Mouse (Mus musculus): ENCODE measurements around the gene Eya2.

Gene Eya2

DNA sequence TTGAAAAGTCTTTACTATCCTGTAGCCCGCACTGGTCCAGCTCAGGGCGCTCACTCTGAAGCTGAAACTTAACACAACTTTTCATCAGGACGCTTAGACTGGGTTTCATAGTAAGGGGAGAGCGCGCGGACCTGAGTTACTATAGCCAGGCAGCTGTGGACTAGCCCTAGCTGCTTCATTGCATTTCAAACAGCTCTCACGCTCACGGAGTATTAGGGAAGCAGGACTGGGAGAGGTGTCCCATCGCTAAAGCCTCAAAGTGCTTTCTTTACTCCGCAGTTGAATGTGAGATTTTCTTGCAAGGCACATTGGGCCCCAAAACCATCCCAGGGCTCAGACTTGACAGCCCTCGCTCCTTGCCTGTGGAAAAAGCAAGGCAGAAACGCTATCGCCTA lies 841 bp downstream of the Eya2 start:
- DNase-seq (ENCODE audit: low spot score in 2 of 2): no peak

- no peak for DNase-seq (ENCODE audit: low spot score in 2 of 2)
These were observed 1.3 kb downstream of the Eya2 start for GRCm38 (mm10) chr2:165596141-165596540.

DNA sequence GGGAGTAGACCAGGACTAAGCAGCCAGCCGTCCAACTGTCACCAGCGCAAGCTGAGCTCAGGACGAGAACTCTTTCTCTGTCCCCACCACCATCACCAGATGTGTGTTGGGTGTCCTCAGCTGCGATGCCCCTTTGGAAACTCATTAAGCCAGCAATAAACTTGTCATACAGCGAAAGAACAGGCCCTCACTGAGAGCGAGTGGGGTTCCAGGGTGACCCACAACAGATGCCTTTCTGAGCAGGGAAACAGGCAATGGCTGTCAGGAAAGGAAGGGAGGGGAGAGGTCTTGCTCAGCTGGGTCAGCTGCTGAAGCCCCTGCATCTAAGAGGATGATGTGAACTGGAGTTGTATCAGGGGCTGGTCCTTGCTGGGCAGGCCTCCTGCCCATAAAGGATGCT lies 2.7 kb downstream of the Eya2 start:
- DNase-seq (ENCODE audit: low spot score in 2 of 2): no peak

DNA sequence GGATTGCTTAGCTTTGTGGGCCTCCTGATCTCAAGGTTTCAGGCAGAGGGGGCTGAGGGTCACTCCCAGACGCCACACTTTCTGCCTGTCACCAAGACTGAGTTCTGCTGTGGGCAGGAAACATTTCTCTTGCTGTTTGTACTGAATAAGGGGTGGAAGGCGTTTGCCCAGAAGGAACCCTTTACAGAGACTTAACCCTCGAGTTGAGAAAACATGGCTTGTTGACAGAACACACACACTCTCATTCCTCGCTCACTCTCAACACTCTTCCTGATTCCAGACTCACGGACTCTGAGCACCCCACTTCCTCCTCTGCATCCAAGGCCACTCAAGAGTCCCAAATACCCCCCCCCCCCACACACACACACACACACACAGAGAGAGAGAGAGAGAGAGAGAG lies 3.3 kb downstream of the Eya2 start:
- no peak for DNase-seq (ENCODE audit: low spot score in 2 of 2)

- DNase-seq (ENCODE audit: low spot score in 2 of 2): no peak
These were observed 4.7 kb downstream of the Eya2 start for GRCm38 (mm10) chr2:165599566-165599965.

GRCm38 (mm10) chr2:165600926-165601325 lies 6.1 kb downstream of the Eya2 start:
- DNase-seq (ENCODE audit: low spot score in 2 of 2): no peak

DNA sequence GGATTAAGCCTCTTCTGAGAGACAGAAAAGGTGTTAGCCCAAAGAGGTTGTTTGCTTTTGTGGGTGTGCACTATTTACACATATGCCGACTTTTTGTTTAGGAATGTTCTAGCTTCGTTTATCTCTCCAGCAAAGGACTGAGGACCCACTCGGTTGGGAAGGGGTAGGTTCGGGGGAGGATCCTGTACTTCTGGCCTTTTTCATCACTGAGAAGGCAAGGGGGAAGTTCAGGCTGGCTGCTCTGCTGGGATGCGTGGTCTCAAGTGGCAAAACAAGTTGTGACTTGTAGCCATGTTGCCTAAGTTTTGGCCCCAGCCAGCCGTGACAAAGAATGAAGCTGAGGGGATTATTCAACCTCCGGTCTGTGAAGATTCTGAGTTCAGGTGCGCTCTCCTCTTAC lies 6.8 kb downstream of the Eya2 start:
- no peak for DNase-seq (ENCODE audit: low spot score in 2 of 2)

GRCm38 (mm10) chr2:165603775-165604174 lies 8.9 kb downstream of the Eya2 start:
- no peak for DNase-seq (ENCODE audit: low spot score in 2 of 2)

DNA sequence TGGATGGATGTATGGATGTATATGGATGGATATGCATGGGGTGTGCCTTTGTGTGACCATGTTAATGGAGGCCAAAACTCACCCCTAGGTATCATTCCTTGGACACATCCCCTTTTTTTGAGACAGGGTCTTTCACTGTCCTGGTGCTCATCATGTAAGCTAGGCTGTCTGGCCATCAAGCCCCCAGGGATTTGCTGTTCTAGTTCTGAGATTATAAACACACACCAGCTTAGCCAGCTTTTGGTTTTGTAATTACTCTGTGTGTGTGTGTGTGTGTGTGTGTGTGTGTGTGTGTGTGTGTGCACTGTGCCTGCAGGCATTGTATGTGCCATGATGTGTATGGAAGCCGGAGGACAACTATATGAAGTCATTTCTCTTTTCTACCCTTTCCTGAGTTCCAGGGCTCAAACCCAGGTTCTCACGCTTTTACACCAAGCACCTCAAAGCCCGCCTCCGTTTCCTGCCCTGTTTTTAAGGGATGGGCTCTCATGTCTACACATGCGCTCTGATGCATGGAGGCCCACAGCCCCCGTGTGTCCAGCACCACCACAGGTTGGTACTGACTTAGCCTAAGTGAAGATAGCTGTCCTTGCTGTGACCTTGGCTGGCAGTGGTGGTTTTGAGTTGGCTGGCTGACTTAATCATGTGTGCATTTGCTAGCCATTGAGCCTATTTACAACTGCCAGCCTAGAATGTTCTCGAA lies 16.9 kb downstream of the Eya2 start:
- no peak for DNase-seq (ENCODE audit: low spot score in 2 of 2)

DNA sequence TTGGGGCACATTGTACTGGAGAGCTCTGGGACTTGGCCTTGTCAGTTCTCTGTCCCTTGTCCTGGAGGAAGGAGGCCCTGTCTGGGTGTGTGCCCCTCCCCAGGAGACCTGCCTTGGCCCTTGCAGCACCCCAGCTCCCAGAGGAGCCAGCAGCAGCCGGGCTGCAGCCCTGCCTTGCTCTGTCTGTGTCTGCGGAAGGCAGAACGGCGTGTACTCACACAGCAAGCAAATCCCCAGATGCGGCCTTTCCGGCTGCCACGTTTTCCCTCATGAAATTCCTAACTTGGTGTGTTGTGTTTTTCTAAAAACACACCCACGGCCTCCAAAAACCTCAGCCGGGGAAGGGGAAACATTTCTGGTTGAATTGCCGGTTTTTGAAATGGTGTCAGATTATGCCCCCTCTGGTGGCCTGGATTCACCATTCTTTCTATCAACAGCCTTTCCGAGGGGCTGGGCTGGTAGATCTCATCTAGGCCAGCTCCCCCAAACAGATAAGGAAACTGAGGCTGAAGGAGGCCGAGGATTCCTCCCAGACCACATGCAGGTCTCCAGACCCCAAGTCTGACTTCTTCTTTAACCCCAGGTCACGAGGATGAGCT lies 19.0 kb downstream of the Eya2 start:
- no peak for DNase-seq (ENCODE audit: low spot score in 2 of 2)

- DNase-seq (ENCODE audit: low spot score in 2 of 2): no peak
These were observed 26.7 kb downstream of the Eya2 start for GRCm38 (mm10) chr2:165621488-165621887.

DNA sequence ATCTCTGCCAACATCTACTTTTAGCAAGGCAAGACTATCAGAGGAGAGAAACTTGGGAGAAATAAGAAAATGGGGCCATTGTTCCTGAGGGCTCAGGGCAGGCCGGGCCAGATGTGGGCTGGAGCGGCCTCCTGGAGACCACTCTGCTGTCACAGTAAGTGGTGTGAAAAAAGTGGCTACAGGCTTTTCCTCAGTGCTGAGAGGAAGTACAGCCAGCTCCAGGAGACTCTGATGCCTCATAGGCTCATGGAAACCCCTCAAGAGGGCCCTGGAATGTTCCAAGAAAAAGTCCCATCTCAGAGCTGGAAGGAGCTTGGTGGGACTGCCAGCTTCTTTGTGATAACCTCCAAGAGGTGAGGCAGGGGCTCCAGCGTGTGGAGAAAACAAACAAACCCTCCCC lies 27.8 kb downstream of the Eya2 start:
- DNase-seq (ENCODE audit: low spot score in 2 of 2): no peak

DNA sequence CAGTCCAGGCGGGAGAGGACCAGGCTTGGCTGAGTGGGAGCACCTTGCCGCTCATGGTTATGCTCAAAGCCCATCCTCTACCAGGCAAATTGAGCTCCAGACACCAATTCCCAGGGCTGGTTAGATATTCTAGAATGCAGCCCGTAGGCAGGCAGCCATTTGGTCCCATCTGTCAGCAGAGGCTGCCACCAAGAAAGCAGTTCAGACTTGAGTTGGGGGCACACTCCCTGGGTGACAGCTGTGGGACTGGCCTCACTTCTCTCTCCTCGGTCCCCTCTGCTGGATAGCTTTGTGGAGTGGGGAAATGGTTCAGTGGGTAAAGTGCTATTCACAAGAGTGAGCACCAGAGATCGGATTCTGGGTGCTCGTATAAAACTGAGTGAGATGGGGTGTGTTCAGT lies 32.0 kb downstream of the Eya2 start:
- DNase-seq (ENCODE audit: low spot score in 2 of 2): no peak

GRCm38 (mm10) chr2:165627974-165628373 lies 33.1 kb downstream of the Eya2 start:
- no peak for DNase-seq (ENCODE audit: low spot score in 2 of 2)

- no peak for DNase-seq (ENCODE audit: low spot score in 2 of 2)
These were observed 35.1 kb downstream of the Eya2 start for GRCm38 (mm10) chr2:165629900-165630299.

DNA sequence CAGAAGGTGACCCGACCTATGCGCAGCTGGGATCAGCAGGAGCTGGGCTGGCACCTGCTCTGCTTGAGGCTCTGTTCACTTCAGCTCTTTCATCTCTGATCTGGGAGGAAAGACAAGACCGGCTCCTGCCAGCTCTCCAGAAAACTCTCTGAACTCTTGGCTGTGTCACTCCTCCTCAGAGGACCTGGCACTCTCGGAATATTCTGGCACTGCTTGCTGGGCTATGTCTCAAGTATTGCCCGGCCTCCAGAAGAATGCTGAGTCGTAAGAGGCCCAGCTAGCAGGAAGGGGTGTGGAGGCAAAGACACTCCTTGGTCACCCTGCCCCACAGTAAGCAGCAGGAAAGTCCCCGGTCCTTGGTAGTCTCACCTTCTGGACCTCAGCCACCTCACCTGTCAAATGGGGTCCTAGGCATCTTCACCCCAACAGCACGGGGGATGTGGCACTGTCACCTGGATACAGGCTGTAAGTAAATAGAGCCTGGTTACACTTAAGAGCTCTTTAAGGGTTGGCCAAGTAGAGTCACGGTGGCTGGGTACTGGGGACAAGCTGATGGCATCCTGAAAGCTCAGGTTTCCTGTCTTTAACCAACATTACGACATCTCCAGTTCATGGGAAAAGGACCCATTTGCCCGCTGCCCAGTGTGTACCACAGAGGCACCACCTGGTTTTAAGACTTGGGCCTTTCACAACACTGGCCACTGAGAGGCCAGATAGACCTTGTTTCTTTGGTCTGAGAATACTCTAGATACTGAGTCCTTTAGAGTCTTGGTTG lies 38.4 kb downstream of the Eya2 start:
- no peak for DNase-seq (ENCODE audit: low spot score in 2 of 2)

DNA sequence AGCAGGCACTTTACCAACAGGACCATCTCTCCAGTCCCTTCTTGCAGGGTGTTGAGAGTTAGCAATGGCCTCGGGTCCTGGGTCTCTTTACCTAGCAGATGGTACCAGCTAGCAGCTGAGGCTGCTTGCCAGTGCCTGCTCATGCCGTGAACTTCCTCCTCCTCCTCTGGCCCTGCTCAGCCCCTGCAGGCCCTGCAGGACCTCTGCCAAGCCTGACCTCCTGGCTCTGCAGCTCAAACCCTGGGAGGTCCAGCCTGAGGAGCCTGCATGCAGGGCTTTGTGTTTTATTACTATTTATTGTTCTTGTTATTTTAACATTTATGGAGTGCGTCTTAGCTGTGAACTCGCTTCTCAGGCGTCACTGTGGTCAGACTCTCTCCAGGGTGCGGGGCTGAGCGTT lies 39.6 kb downstream of the Eya2 start:
- no peak for DNase-seq (ENCODE audit: low spot score in 2 of 2)

DNA sequence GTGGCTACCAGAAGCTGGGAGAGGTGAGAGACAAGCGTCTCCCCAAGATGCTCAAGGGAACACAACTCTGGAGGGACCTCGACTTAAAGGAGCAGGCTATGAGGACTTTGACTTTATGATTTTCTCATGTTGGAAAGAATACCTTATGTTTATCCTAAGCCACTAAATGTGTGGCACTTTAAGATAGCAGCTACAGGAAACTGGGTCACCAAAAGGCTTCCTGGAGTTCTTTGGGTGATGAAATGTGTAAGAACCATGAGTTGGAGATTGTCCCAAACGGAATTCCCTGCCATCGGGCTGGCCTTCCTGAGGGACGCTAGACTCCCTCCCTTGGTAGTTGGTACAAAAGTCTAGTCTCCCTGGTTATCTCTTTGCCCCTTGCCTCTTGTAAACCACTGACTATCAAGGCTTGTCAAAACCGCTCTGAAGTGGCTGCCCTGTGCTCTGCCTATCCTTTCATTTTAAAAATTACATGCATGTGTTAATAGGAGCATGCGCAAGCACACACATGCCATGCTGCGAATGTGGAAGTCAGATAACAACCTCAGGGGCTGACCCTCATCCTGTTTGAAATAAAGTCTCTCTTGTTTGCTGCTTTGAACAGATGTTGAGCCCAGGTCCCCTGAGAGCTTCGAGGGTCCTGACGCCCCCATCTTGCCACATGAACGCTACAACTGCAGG lies 44.4 kb downstream of the Eya2 start:
- DNase-seq (ENCODE audit: low spot score in 2 of 2): no peak

- no peak for DNase-seq (ENCODE audit: low spot score in 2 of 2)
These were observed 47.2 kb downstream of the Eya2 start for GRCm38 (mm10) chr2:165641909-165642505.

DNA sequence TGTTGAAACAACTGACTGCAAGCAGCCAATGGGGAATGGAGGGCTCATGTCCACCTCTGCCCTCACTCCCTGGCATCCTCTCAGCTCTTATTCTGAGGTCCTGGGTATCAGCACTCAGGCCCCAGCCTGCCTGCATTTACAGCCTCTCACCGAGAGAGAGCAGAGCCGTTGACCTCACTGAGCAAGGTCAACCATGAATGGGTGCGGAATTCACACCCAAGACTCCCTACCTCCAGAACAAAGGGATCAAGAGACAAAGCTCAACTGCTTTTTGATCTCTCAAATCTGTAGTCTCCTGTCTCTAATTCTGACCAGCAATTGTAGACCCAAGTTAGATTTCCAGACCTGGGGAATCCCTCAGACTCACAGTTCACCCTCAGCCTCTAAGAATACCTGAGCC lies 48.8 kb downstream of the Eya2 start:
- no peak for DNase-seq (ENCODE audit: low spot score in 2 of 2)

GRCm38 (mm10) chr2:165644057-165644456 lies 49.2 kb downstream of the Eya2 start:
- DNase-seq (ENCODE audit: low spot score in 2 of 2): no peak

DNA sequence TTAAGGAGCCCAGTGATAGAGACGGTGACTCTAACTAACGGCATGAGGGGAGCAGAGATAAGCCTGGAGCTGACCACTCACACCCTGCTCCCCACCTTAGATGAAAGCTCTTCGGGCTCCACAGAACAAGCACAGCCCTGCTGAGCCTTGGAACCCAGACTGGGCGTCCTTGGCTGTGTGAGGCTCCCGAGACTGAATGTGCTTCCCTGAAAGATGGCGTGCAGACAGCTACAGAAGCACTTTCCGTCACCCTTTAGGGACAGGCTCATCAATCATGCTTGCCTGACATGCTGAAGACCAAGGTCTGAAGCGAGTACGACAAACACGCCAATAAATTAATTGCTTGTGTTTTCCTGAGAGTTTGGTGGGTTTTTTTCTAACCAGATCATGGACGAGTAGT lies 56.2 kb downstream of the Eya2 start:
- DNase-seq (ENCODE audit: low spot score in 2 of 2): no peak

Data from spleen, postnatal 14 days (tissue).